Mouse (Mus musculus) T-helper 17 cell (primary cell): Measurements from ENCODE around the gene Tasp1.
"Not testable (repeated sequence)": the region's sequence is repeated elsewhere in the genome, so short reads cannot be mapped to it uniquely, and the experiment has no call there.

Experiments
- in situ Hi-C, 2 experiments: fragments of 300-600 bp; cut with MboI, MseI; formaldehyde crosslinking; loops; 1 replicate in 1 of 2; 2 replicates in 1 of 2; pipeline ENCODE4 v1.15.1; 2025; ENCODE audit warnings: high pct_unique_total_duplicates in 2 of 2

Tasp1 gene

DNA sequence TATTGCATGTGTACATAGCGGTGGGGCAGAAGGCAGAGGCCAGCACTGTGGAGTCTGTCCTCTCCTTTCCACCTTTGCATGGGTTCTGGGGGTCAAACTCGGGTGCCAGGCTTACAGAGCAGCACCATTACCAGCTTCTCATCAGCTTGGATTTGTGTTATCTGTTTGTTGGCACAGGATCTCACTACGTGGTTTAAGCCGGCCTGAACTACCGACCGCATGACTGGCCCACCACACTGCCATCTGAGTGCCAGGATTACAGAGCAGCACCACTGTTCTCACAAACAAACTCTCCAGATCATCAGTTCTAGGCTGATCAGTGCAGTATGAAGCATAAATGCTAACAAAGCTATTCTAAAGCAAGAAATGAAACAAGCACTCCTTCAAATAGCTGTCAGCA lies 8.5 kb downstream of the Tasp1 start:
- in situ Hi-C loops: no loop called here

DNA sequence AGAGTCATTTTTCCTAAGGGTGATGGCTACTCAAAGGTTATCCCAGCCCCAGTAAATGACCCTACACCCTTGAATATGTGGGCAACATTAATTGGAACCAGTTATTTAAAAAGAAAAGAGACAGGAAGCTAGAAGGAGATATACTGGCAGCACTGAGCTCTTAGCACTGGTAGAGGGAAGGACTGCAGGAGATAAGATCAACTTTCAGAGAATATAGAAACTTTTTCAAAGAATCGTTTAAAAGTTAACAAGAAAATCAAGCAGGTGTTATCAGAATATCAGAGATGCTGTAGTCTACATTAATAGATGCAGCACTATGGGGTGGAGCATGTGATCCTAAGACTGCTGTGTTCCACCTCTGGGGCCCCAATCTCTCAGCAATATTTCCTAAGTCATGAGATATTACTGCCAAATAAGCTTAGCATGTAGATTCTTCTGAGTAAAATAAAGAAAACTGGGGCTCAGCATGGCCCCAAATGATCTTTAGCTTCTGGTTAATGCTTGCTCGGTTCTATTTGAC lies 14.9 kb downstream of the Tasp1 start:
- in situ Hi-C loops: loop anchor here in 1 of 2 experiments (5.0 kb wide), 1 partner anchor 106 kb away; no protein-coding TSS in a partner anchor

DNA sequence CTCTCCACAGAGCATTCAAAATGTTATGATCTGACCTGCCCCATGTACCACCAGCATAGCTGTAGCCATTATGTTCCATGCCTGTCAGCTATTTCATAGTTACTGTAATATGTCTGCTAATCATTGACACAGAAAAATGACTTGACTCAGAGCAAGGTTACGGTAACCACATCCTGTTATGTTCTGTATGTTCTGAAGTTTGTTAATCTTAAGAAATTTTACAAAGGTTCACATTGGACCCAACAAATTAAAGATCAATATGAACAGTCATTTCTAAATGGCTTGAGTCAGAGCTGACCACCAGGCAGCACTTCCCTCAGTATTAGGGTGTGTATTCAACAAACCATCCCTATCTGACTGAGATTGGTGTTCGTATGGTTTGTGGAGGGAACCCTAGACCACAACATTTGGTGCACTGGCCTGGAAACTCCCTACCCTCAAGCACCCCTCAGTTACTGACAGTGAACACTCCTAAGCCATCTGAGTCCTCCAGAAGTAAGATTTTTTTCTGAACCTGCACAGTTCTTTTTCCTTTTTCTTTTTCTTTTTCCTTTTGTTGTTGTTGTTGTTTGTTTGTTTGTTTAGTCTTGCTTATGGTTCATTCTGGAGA lies 24.0 kb downstream of the Tasp1 start:
- in situ Hi-C loops: no loop called here

- in situ Hi-C loops: no loop called here
Observed at GRCm38 (mm10) chr2:140042081-140042480, 24.5 kb downstream of the Tasp1 start.

DNA sequence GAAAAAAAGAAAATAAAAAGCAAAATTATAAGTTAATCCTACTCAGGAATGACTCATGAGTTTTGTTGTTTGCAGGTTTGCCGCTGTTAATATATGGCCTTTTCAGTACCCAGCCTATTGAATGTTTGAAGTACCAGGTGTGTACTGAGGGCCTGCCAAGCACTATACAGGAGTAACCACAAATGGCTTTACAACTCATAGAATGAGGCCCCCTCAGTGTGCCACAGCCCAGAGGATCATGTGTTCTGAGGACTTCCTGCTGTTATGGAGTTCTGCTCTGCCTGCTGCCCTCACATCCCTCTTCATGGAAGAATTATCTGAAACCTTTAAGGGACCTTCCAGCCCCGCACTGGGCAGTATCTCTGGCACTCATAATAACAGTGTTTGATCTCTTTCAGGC lies 29.1 kb downstream of the Tasp1 start:
- in situ Hi-C loops: no loop called here

DNA sequence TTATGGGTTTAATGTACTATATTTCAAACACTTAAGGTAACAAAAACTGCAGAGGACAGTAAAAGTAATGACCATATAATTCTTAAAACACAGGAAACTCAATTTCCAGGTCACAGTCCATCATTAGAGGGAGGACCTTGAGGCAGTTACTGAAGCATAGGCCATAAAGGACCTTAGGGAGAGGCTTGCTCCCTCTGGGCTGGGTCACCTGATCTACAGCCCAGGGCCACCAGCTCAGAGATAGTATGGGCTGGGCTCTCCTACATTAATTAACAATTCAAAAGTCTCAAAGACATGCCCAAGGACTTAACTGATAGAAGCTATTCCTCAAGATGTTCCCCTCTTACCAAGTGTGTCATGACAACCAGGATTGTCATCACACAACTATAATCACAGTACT lies 29.8 kb downstream of the Tasp1 start:
- in situ Hi-C loops: no loop called here

GRCm38 (mm10) chr2:140024937-140025336 lies 41.7 kb downstream of the Tasp1 start:
- in situ Hi-C loops: loop anchor here in 1 of 2 experiments (5.0 kb wide), 1 partner anchor 183 kb away; no protein-coding TSS in a partner anchor

DNA sequence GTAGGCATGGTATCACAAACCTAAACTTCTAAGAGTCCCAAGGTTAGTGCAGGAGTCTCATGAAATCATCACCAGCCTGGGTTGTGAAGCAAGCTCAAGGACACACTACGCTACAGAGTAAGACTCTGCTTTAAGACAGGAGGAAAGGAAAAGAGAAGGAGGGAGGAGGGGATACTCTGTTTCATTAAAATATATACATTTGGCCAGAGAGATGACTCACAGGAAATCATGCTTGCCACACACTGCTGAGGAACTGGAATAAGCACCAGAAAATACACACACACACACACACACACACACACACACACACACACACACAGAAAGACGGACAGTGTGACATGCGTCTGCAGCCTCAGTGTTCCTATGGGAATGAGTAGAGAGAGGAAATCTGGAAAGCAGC lies 59.2 kb downstream of the Tasp1 start:
- in situ Hi-C loops: no loop called here

GRCm38 (mm10) chr2:139998170-139998569 lies 68.4 kb downstream of the Tasp1 start:
- in situ Hi-C loops: no loop called here

DNA sequence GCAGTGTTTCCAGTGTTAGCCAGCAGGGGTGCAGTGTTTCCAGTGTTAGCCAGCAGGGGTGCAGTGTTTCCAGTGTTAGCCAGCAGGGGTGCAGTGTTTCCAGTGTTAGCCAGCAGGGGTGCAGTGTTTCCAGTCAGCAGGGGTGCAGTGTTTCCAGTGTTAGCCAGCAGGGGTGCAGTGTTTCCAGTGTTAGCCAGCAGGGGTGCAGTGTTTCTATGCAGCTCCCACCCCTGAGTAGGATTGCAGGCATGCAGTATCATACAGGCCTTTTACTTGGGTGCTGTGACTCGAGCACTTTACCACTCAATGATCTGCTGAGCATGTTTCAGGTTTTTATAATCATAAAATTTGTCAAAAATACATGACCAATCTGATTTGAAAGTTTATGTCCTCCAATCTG lies 76.7 kb downstream of the Tasp1 start:
- in situ Hi-C loops: not testable (repeated sequence)

DNA sequence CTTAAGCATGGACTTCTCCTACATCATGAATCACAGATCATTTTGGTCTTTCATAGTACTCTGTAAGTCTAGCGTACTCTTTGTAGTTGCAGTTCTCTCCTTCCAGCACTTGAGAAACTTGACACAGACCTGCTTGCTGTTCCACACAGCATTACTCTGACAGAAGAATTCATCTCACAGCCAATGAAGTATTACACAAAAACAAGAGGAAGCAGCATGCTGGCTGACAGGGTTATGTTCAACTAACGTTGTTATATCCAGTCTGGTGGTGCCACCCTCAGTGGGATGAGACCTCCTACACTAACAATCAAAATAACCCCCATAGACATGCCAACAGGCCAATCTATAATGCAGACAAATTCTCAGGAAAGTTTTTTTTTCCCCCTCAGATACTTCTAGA lies 99.2 kb downstream of the Tasp1 start:
- in situ Hi-C loops: loop anchor here (25.0 kb wide), 1 partner anchor 580 kb away; no protein-coding TSS in a partner anchor

- in situ Hi-C loops: loop anchor here (25.0 kb wide), 1 partner anchor 579 kb away; no protein-coding TSS in a partner anchor
Observed at GRCm38 (mm10) chr2:139966288-139966687, 100.3 kb downstream of the Tasp1 start.

DNA sequence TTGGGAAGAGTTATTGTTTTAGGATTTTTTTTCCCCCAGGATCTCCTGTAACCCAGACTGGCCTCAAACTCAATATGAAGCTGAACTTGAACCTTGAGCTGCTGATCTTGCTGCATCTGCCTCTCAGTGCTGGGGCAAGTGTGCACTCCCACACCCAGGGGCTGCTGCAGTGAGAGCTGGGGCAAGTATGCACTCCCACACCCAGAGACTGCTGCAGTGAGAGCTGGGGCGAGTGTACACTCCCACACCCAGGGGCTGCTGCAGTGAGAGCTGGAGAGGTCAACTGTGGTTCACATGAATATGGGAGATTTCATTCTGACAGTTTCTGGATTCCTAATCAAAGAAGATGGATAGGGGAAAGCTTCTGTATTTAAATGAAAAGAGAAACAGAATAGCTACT lies 117.8 kb downstream of the Tasp1 start:
- in situ Hi-C loops: no loop called here

DNA sequence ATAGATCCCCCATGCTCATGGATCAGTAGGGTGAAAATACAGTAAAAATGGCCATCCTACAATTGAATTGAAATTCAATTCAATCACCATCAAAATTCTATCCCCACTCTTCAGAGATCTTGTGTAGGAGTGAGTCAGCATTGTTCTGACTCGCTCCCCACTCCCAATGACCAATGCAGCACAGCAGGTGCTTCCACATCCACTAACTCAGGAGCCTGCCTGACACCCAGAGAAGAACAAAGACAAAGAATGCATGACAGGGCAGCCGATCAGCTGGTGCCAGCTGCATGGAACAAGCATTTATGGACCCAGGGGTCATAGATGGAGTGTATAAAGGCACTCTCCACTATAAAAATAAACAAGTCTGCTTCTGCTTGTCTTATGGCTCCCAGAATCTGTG lies 129.0 kb downstream of the Tasp1 start:
- in situ Hi-C loops: loop anchor here in 1 of 2 experiments (5.0 kb wide), 1 partner anchor 100 kb away; no protein-coding TSS in a partner anchor

DNA sequence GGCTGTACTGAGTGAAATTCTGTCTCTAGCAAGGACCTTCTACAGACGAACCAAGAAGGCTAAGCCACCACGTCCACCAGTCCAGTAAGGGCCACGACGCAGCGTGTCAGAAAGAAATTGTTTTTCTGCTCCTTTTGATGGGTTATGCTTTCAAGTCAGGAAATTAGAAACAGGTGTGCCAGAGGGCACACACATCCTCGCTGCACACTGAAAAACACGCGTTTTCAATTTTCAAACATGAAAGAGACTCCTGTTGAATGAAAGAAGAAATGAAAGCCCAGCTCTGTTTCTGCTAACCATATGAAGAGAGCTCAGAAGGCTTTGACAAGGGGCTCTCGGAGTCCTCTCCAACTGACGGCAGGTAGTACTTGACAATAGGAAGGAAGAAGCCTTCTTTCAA lies 132.0 kb downstream of the Tasp1 start:
- in situ Hi-C loops: no loop called here

DNA sequence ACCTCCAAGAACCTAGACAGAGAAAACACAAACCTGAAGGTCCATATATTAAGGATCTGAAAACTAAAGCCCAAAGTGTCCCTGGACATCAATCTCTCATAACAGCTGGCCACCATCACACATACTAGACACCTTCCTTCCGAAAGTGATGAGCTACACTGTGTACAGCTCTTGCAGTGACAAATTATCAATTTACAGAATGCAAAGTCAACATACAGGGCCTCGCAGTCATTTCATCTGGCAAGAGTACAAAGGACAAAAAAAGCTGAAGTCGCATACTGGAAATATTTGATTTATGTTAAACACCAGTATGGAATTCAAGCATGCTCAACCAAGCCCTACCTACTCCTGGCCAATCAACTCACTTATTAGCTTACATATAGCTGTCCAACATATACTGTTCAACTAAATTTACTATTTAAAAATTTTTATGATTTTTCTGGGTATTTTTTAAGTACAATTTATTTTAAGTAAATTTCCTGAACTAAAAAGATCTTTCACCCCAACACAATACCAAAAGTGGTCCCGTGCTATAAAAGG lies 132.5 kb downstream of the Tasp1 start:
- in situ Hi-C loops: no loop called here

DNA sequence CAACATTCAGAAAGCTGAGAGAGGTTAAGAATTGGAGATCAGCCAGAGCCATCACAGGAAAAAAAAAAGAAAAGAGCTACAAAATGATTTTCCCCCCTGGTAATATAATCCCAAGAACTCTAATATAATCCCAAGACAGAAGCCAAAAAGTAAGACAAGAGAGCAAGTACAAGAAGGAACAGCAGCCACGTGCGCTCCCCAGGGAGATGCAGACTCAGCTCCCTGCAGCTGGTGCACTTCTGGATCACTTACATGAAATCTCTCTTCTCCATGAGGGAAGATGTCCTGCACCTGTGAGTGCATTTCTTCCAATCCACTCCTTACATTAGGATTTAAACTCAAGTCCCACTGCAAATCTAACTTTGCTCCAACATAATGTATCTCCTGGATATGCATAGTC lies 134.4 kb downstream of the Tasp1 start:
- in situ Hi-C loops: no loop called here

DNA sequence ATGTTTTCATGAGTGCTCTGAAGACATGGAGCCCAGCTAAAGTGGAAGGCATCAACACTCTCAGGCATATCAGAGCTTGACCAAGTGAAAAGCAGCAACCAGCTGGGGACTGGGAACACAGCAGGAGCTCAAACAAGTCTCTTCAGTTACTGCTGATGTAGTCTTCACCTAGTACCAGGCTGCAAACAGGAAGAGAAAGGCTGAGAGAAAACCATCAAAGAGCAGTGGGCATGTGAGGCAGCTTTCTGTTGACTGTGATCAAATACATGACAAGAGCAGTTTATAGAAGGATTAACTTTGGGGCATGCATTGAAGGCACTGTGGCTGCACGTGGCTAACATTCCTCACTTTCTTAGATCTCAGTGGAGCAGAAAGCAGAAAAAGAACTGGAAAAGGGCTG lies 141.7 kb downstream of the Tasp1 start:
- in situ Hi-C loops: no loop called here

DNA sequence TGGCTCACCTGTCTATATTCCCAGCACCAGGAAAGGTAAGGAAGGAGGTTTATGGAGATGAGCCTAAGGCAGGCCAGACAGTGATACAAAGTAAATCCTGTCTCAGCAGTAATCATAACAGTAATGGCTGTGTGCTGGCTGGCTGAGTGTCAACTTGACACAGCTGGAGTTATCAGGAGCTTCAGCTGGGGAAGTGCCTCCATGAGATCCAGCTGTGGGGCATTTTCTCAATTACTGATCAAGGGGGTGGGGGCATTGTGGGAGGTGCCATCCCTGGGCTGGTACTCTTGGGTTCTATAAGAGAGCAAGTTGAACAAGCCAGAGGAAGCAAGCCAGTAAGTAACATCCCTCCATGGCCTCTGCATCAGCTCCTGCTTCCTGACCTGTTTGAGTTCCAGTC lies 145.2 kb downstream of the Tasp1 start:
- in situ Hi-C loops: not testable (repeated sequence)

- in situ Hi-C loops: no loop called here
Observed at GRCm38 (mm10) chr2:139919757-139920156, 146.8 kb downstream of the Tasp1 start.

- in situ Hi-C loops: no loop called here
Observed at GRCm38 (mm10) chr2:139906441-139907157, 160.0 kb downstream of the Tasp1 start.

- in situ Hi-C loops: no loop called here
Observed at GRCm38 (mm10) chr2:139891405-139892089, 175.1 kb downstream of the Tasp1 start.
